Mouse (Mus musculus) heart, adult 2 months (tissue): ENCODE data around the gene Afg3l1. TPM values are rescaled to one million over a fixed set of nuclear protein-coding genes. Genes with fewer than 3 reads are reported as not detected.
A peak's percentile ranks its signal among the peaks of the same experiment; 100 is the strongest.
"Not testable (repeated sequence)": the region's sequence is repeated elsewhere in the genome, so short reads cannot be mapped to it uniquely, and the experiment has no call there.

ENCODE experiments used
- DNase-seq, 2 experiments: peaks; one replicate each; pipeline ENCODE4 v3.0.0; 2021
- H3K27ac ChIP-seq: fragments of 200-600 bp; 2 replicates; pipeline ENCODE4 v1.8.1; 2022
- H3K27me3 ChIP-seq: fragments of 200-500 bp; 2 replicates; pipeline ENCODE4 v1.6.1; 2012; ENCODE audit warnings: mild to moderate bottlenecking, low read length, inconsistent platforms, mixed read lengths; ENCODE audit not compliant: control insufficient read depth, insufficient read depth
- H3K36me3 ChIP-seq: fragments of 200-500 bp; 2 replicates; pipeline ENCODE4 v1.6.1; 2012; ENCODE audit warnings: low read length, inconsistent platforms; ENCODE audit not compliant: control insufficient read depth, insufficient read depth
- H3K4me1 ChIP-seq: fragments of 200-500 bp; 2 replicates; pipeline ENCODE4 v1.6.1; 2011; ENCODE audit warnings: low read length; ENCODE audit not compliant: control insufficient read depth, insufficient read depth
- H3K4me3 ChIP-seq: fragments of 200-600 bp; 2 replicates; pipeline ENCODE4 v1.8.1; 2022
- H3K79me2 ChIP-seq: fragments of 200-500 bp; replicated peaks from 2 replicates; pipeline ENCODE4 v1.6.1; 2012; ENCODE audit warnings: mild to moderate bottlenecking, inconsistent platforms, low read length, moderate library complexity, mixed read lengths; ENCODE audit not compliant: control insufficient read depth, insufficient read depth
- H3K9ac ChIP-seq: fragments of 200-500 bp; 2 replicates; pipeline ENCODE4 v1.6.1; 2012; ENCODE audit warnings: low read depth, mild to moderate bottlenecking, control low read depth, inconsistent platforms, low read length, mixed read lengths
- CTCF ChIP-seq: fragments of 200-600 bp; IDR thresholded peaks from 2 replicates; pipeline ENCODE4 v1.8.1; 2022; ENCODE audit warnings: antibody characterized with exemption, mild to moderate bottlenecking, moderate library complexity
- EP300 ChIP-seq: fragments of 200-500 bp; IDR thresholded peaks from 2 replicates; pipeline ENCODE4 v1.6.1; 2011; ENCODE audit warnings: low read depth, low read length, control low read depth; ENCODE audit not compliant: insufficient read depth
- POLR2A ChIP-seq: fragments of 200-500 bp; IDR thresholded peaks from 2 replicates; pipeline ENCODE4 v1.6.1; 2011; ENCODE audit warnings: mild to moderate bottlenecking, low read depth, low read length, control low read depth; ENCODE audit not compliant: insufficient read depth
- WGBS: fragments of 180-500 bp; shearing (Covaris S2); methylation state at CpG from one replicate; pipeline ENCODE4 v1.1.7; 2018; 5-methylcytosine and 5-hydroxymethylcytosine counted together
- intact Hi-C: fragments of 180-260 bp; cut with DNase I; formaldehyde crosslinking; loops from one replicate; pipeline ENCODE4 v1.15.1; 2025
- polyA plus RNA-seq: library from polyadenylated mRNA; depleted of rRNA; stranded (reverse); fragments of >200 nt; gene quantifications from 2 replicates; pipeline ENCODE4 v1.2.3, GENCODE M21; 2012
- total RNA-seq, 2 experiments: library from RNA; stranded (reverse); gene quantifications; 2 replicates each; pipeline ENCODE4 v1.2.3; 2021

Afg3l1 gene
- total and polyA plus RNA-seq, 3 experiments, result 22.6 to 65.1 (median 60.1) TPM

DNA sequence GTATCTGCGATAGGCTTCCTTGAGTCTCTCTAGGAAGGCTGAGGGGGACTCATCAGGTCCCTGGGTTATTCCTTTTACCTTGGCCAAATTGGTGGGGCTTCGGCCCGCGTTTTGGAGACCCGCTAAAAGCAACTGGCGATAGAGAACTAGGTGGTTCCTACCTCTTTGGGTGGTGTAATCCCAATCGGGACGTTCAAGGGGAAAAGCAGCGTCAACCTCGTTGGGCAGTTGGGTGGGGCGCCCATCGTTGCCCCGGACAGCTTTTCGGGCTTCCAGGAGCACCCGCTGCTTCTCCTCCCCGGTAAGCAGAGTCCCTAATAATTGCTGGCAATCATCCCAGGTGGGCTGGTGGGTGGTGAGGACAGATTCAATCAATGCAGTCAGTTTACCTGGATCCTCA lies 45.3 kb upstream of the Afg3l1 start:
- TF ChIP-seq POLR2A (no peak), CTCF (no peak), EP300 (no peak)
- Histone ChIP-seq H3K4me3 (no peak overlapping the region), H3K36me3 (no peaks in the 10 kb centered on the region), H3K27ac (no peak overlapping the region), H3K4me1 (no peaks in the 10 kb centered on the region), H3K79me2 (no peaks in the 10 kb centered on the region), H3K9ac (no peak overlapping the region), H3K27me3 (no peaks in the 10 kb centered on the region)
- intact Hi-C loops, result no loop called here
- 94% methylated on average over 16 of the region's 16 CpGs for WGBS
- DNase-seq, result no peak

DNA sequence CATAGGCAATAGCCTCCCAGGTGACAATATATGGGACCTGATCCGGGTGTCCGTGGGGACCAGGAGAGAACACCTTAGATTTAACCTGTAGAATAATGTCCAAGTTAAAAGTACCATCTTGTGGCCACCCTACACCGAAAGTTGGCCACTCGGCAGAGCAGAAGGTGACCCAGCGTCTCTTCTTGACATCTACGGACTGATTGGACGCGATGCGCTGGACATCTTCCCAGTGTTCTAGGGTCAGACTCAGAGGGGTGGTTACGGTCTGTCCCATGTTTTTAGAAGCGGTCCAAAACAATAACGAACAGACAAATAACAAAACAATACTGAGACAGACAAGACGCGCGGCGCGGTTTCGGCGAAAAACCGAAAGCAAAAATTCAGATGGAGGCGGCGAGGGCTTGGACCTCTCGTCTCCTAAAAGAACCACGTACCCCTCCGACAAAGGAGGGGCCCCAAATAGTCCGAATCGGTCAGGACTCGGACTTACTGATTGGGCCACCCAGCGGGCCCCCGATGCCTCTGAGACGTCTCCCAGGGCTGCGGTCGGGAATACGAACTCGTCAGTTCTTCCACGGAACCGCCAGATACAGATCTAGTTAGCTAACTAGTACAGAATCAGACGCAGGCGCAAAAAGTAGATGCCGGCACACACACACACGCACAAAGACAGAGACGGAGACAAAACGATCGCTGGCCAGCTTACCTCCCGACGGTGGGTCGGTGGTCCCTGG lies 44.3 kb upstream of the Afg3l1 start:
- H3K36me3 ChIP-seq, H3K4me3 ChIP-seq, intact Hi-C loops, H3K27ac ChIP-seq, H3K79me2 ChIP-seq, H3K27me3 ChIP-seq, DNase-seq, H3K4me1 ChIP-seq, H3K9ac ChIP-seq: not testable (repeated sequence)
- WGBS, result 98% methylated on average over 47 of the region's 47 CpGs

DNA sequence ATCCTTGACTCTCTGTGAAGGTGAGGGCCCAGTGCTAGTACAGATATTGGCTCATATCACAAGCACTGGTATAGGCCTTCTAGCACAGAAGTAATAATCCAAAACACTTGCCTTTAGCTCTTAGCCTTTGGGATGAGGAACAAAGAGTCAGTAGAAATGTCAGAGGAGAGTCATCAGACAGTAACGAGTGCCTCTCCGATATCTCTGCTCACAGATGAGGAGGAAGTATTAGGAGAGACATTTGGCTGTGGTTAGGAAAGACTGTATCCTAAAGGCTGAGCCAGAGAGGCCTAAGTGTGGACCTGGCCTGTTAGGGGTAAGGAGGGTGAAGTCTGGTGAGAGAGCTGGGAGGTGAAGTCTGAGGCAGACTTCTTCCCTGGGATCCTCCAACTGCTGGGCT lies 35.9 kb upstream of the Afg3l1 start:
- Histone ChIP-seq H3K4me3 (no peak overlapping the region), H3K36me3 (no peaks in the 10 kb centered on the region), H3K4me1 (no peaks in the 10 kb centered on the region), H3K9ac (no peak overlapping the region), H3K27ac (no peak overlapping the region), H3K79me2 (no peaks in the 10 kb centered on the region), H3K27me3 (no peaks in the 10 kb centered on the region)
- no peak for DNase-seq
- intact Hi-C loops, result loop anchor here (5.0 kb wide), 1 partner anchor 36 kb away; the partner anchor contains the start of gene Afg3l1
- TF ChIP-seq EP300, result no peak
- TF ChIP-seq POLR2A, result no peak
- no peak for TF ChIP-seq CTCF
- WGBS, result 78% methylated on average over 2 of the region's 2 CpGs

DNA sequence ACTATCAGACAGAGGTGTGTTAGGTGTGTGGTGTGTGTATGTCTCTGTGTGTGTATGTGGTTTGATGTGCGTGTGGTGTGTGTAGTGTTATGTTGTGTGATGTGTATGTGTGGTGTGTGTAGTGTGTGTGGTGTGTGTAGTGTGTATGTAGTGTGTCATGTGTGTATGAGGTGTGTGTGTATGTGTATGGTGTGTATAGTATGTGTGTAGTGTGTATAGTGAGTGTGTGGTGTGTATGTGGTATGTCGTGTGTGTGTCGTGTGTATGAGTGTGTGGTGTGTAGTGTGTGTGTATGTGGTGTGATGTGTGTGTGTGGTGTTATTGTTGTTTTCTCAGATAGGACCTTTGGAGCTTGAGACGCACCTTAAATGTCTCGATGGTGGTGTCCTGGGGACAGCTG lies 35.4 kb upstream of the Afg3l1 start:
- TF ChIP-seq EP300, result no peak
- no peak for TF ChIP-seq POLR2A
- TF ChIP-seq CTCF, result no peak

DNA sequence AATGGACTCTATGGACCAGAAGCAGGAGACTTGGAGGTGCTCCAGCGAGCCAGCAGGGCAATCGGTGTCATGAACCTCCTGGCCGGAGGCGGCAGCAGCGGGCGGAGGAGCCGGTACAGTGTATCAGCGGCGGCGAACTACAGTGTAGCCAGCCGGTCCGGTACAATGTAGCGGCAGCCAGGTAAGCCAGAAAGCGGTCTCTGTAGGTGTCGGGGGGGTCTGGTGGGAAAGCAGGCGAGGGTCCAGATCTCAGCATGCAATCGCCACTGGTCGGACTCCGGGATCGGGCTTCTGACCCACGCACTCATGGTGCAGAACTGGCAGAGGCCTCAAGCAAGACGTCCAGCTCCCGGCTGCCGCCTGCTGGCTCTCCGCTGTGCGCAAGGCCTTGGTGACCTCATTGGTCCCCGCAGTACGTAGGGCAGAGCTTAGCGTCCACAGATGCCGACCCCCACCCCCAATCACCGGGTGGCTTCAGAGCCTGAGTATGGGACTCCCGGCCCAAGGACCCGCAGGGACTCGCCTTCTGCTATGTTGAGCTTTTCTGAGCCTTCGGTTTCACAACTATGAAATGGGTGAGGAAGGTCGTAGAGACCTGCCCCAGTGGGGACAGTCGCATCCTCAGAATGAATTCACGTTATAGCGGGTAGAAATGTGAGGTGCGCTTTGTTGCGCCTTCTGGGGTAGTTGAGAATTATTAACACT lies 34.7 kb upstream of the Afg3l1 start:
- peak overlapping the region; percentile 93 for H3K4me3 ChIP-seq
- WGBS, result under 1% methylated on average over 41 of the region's 41 CpGs
- peak; percentile 95 to 98 for DNase-seq
- intact Hi-C loops, result loop anchor here (5.0 kb wide), 1 partner anchor 34 kb away; the partner anchor contains the start of gene Afg3l1
- TF ChIP-seq POLR2A, result peak; percentile 49; the same call in 1 of the 2 replicates
- TF ChIP-seq EP300, result no peak
- TF ChIP-seq CTCF, result peak; percentile 84
- H3K4me1 ChIP-seq, result peaks cover 1% of the 10 kb centered on the region; the same call in 1 of the 2 replicates
- no peaks in the 10 kb centered on the region for H3K79me2 ChIP-seq
- H3K27me3 ChIP-seq, result no peaks in the 10 kb centered on the region
- H3K9ac ChIP-seq, result peak overlapping the region; percentile 84
- peak overlapping the region; percentile 92 for H3K27ac ChIP-seq
- H3K36me3 ChIP-seq, result no peaks in the 10 kb centered on the region

More for the DNA sequence above, 35.4 kb upstream of the Afg3l1 start:
- Histone ChIP-seq H3K4me1 (peaks cover 1% of the 10 kb centered on the region; the same call in 1 of the 2 replicates), H3K36me3 (no peaks in the 10 kb centered on the region), H3K79me2 (no peaks in the 10 kb centered on the region), H3K27me3 (no peaks in the 10 kb centered on the region), H3K9ac (no peak overlapping the region), H3K4me3 (no peak overlapping the region), H3K27ac (no peak overlapping the region)
- intact Hi-C loops, result loop anchor here (5.0 kb wide), 1 partner anchor 35 kb away; the partner anchor contains the start of gene Afg3l1
- no peak for DNase-seq
- 76% methylated on average over 5 of the region's 5 CpGs for WGBS

DNA sequence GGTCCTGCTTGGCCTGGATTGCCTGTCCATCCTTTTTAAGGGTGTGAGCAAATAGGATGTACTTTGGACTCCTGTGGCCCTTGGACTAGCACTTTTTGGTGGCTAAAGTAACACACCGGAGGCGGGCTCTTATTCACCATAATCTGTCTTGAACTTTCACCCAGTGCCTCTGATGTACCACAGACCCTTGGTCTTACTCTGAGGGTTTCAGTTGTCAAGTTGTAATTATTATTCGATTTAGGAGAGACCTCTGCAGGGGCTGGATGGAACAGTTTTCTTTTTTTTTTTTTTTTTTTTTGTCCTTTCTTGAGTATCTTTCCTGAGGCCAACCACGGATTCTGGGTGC lies 34.2 kb upstream of the Afg3l1 start:
- WGBS, result 19% methylated on average over 4 of the region's 4 CpGs
- Histone ChIP-seq H3K79me2 (no peaks in the 10 kb centered on the region), H3K4me1 (peaks cover 1% of the 10 kb centered on the region; the same call in 1 of the 2 replicates), H3K36me3 (no peaks in the 10 kb centered on the region), H3K27ac (peak overlapping the region; percentile 92), H3K27me3 (no peaks in the 10 kb centered on the region), H3K9ac (peak overlapping the region; percentile 84), H3K4me3 (peak overlapping the region; percentile 93)
- DNase-seq, result no peak
- intact Hi-C loops, result loop anchor here (5.0 kb wide), 1 partner anchor 34 kb away; the partner anchor contains the start of gene Afg3l1
- TF ChIP-seq CTCF (no peak), EP300 (no peak), POLR2A (no peak)
